Mouse (Mus musculus) heart, adult 8-10 months (tissue): ENCODE results near the gene Cdc26. TPM values are rescaled to one million over a fixed set of nuclear protein-coding genes. Genes with fewer than 3 reads are reported as not detected.
A peak's percentile ranks its signal among the peaks of the same experiment; 100 is the strongest.

Source experiments
- DNase-seq: peaks from one replicate; pipeline ENCODE4 v3.0.0; 2022; ENCODE audit warnings: low spot score
- total RNA-seq, 4 experiments: library from RNA; stranded (reverse); gene quantifications; 2 replicates each; pipeline ENCODE4 v1.2.4; 2022

Gene Cdc26
- total RNA-seq = 10 to 100 TPM; 43.2 to 50.7 (median 47.0) TPM

- peak; percentile 99 for DNase-seq
Measured at GRCm38 (mm10) chr4:62408601-62409282, at the start of gene Cdc26, which contains the start of gene Prpf4. Gene Cdc26 (minus strand): TSS chr4:62408642. Gene Prpf4 (plus strand): TSS chr4:62408797.

GRCm38 (mm10) chr4:62454995-62455394 lies 46.6 kb upstream of the Cdc26 start:
- peak; percentile 33 for DNase-seq

- no peak for DNase-seq
Measured at GRCm38 (mm10) chr4:62440986-62441385, 32.5 kb upstream of the Cdc26 start.

GRCm38 (mm10) chr4:62440544-62440943 lies 32.1 kb upstream of the Cdc26 start:
- DNase-seq = no peak

- DNase-seq = no peak
Measured at GRCm38 (mm10) chr4:62439793-62440192, 31.4 kb upstream of the Cdc26 start.

- DNase-seq = no peak
Measured at GRCm38 (mm10) chr4:62437871-62438270, 29.4 kb upstream of the Cdc26 start.

GRCm38 (mm10) chr4:62437256-62437778 lies 28.9 kb upstream of the Cdc26 start:
- DNase-seq = no peak

- DNase-seq = no peak
Measured at GRCm38 (mm10) chr4:62435081-62435480, 26.6 kb upstream of the Cdc26 start, which contains the start of gene Rnf183. Gene Rnf183 (minus strand): TSS chr4:62435252.

GRCm38 (mm10) chr4:62433939-62434870 lies 25.8 kb upstream of the Cdc26 start:
- DNase-seq = no peak

GRCm38 (mm10) chr4:62431522-62431921 lies 23.1 kb upstream of the Cdc26 start:
- DNase-seq = no peak

GRCm38 (mm10) chr4:62430678-62431077 lies 22.2 kb upstream of the Cdc26 start:
- DNase-seq = no peak

GRCm38 (mm10) chr4:62429616-62430015 lies 21.2 kb upstream of the Cdc26 start:
- DNase-seq = no peak

GRCm38 (mm10) chr4:62427978-62428758 lies 19.7 kb upstream of the Cdc26 start:
- no peak for DNase-seq

GRCm38 (mm10) chr4:62425891-62426290 lies 17.4 kb upstream of the Cdc26 start:
- no peak for DNase-seq

GRCm38 (mm10) chr4:62419091-62419490 lies 10.6 kb upstream of the Cdc26 start:
- DNase-seq = no peak

GRCm38 (mm10) chr4:62418448-62418847 lies 10.0 kb upstream of the Cdc26 start:
- no peak for DNase-seq

GRCm38 (mm10) chr4:62411606-62412005 lies 3.2 kb upstream of the Cdc26 start:
- DNase-seq = no peak

- DNase-seq = no peak
Measured at GRCm38 (mm10) chr4:62410325-62410724, 1.9 kb upstream of the Cdc26 start.

- no peak for DNase-seq
Measured at GRCm38 (mm10) chr4:62409615-62410014, 1.2 kb upstream of the Cdc26 start.

- DNase-seq = peak; percentile 71
Measured at GRCm38 (mm10) chr4:62407730-62408582, 486 bp downstream of the Cdc26 start.

- DNase-seq = no peak
Measured at GRCm38 (mm10) chr4:62406133-62406532, 2.3 kb downstream of the Cdc26 start.
